8 mouse cellular contexts compared by ENCODE assay signal in genomic region chr10:127599779-127600541, GRCm38 (mm10). TPM values are rescaled to one million over a fixed set of nuclear protein-coding genes. Genes with fewer than 3 reads are reported as not detected.
A peak's percentile ranks its signal among the peaks of the same experiment; 100 is the strongest.
DNase-seq lines count a peak whose midpoint lies in the region; ATAC-seq lines count a peak whose summit lies in the region.

No protein-coding gene starts in this region.

- H3K27me3 ChIP-seq in liver, embryonic 12.5 days (replicated peaks) = peaks cover 22% of the 10 kb centered on the region
- no peaks in the 10 kb centered on the region for H3K27me3 ChIP-seq in stomach, embryonic 15.5 days (replicated peaks)

- ATAC-seq in liver, embryonic 12.5 days = no peak
- ATAC-seq in stomach, embryonic 15.5 days (ENCODE audit: insufficient read depth, low FRiP score, low read depth) = peak; percentile 5; the same call in 1 of the 2 replicates

- peaks cover 66% of the 10 kb centered on the region for H3K4me1 ChIP-seq in liver, embryonic 12.5 days
- peaks cover 80% of the 10 kb centered on the region for H3K4me1 ChIP-seq in stomach, embryonic 15.5 days

- H3K27ac ChIP-seq in liver, embryonic 12.5 days = peak overlapping the region; percentile 68
- H3K27ac ChIP-seq in stomach, embryonic 15.5 days = peak overlapping the region; percentile 83

- WGBS in liver, embryonic 12.5 days (ENCODE audit: insufficient replicate concordance) = 59% methylated on average over 17 of the region's 17 CpGs
- 36% methylated on average over 17 of the region's 17 CpGs for WGBS in stomach, embryonic 15.5 days

- peaks cover 14% of the 10 kb centered on the region for H3K36me3 ChIP-seq in liver, embryonic 12.5 days
- peaks cover 25% of the 10 kb centered on the region for H3K36me3 ChIP-seq in stomach, embryonic 15.5 days

- H3K9ac ChIP-seq in liver, embryonic 12.5 days = no peak overlapping the region
- no peak overlapping the region for H3K9ac ChIP-seq in stomach, embryonic 15.5 days

- DNase-seq in cerebellum, adult 11-12 months = peak; percentile 74
- no peak for DNase-seq in cerebellum, adult 11 months
- DNase-seq in Muller cell, postnatal 12 days (ENCODE audit: inconsistent ontology term) = peak; percentile 61
- peak; percentile 73 for DNase-seq in fat pad, adult 2 months (ENCODE audit: extremely low read depth, low read depth, low spot score)
- DNase-seq in heart, postnatal 4 days = peak; percentile 72
- no peak for DNase-seq in thymus, adult 18-20 months

- no peaks in the 10 kb centered on the region for H3K9me3 ChIP-seq in liver, embryonic 12.5 days (replicated peaks)
- no peaks in the 10 kb centered on the region for H3K9me3 ChIP-seq in stomach, embryonic 15.5 days

- H3K4me3 ChIP-seq in liver, embryonic 12.5 days = no peak overlapping the region
- H3K4me3 ChIP-seq in stomach, embryonic 15.5 days (replicated peaks) = no peak overlapping the region

- H3K4me2 ChIP-seq in liver, embryonic 12.5 days = no peak overlapping the region; the same call in 1 of the 2 replicates
- peak overlapping the region; percentile 16 for H3K4me2 ChIP-seq in stomach, embryonic 15.5 days

RNA-seq across cellular contexts. Expression of gene Lrp1, which starts 21.0 kb away (rescaled TPM):
- 10 to 100 TPM; 68.8 to 73.0 TPM for total RNA-seq in heart, postnatal 4 days (2021)
- 22.8 and 26.5 TPM in 2 replicates for polyA plus RNA-seq in liver, embryonic 12.5 days (2016; fragmentation: Nextera tagmentation; extraction: Ambion mirVana)
- polyA plus RNA-seq in stomach, embryonic 15.5 days (2015; fragmentation: Nextera tagmentation; extraction: Ambion mirVana) = 77.0 and 87.0 TPM in 2 replicates

RNA-seq across cellular contexts. Expression of gene Stat6, which starts 42.8 kb away (rescaled TPM):
- total RNA-seq in heart, postnatal 4 days (2021) = 10 to 100 TPM; 41.7 to 42.1 TPM
- 19.2 and 19.4 TPM in 2 replicates for polyA plus RNA-seq in liver, embryonic 12.5 days (2016; fragmentation: Nextera tagmentation; extraction: Ambion mirVana)
- 35.0 and 37.1 TPM in 2 replicates for polyA plus RNA-seq in stomach, embryonic 15.5 days (2015; fragmentation: Nextera tagmentation; extraction: Ambion mirVana)

Comparison
In these comparisons a context has a peak if more than half of its experiments do, and no peak if none do; other contexts are left out.
1. DNase-seq: peak in cerebellum, adult 11-12 months (single experiment), Muller cell, postnatal 12 days (single experiment), fat pad, adult 2 months (single experiment) and heart, postnatal 4 days (single experiment); none in cerebellum, adult 11 months (single experiment) and thymus, adult 18-20 months (0 of 2).